Mouse (Mus musculus) bone marrow macrophage, adult 2 months (primary cell): Measurements from ENCODE around the gene Ptch1.

Experiments
- CTCF ChIP-seq: IDR thresholded peaks from 2 replicates; pipeline ENCODE4 v1.5.1; 2012; ENCODE audit warnings: low read depth, mild to moderate bottlenecking, low read length, moderate library complexity
- POLR2A ChIP-seq: IDR thresholded peaks from 2 replicates; pipeline ENCODE4 v1.6.1; 2012; ENCODE audit warnings: mild to moderate bottlenecking, low read depth, low read length, borderline replicate concordance

DNA sequence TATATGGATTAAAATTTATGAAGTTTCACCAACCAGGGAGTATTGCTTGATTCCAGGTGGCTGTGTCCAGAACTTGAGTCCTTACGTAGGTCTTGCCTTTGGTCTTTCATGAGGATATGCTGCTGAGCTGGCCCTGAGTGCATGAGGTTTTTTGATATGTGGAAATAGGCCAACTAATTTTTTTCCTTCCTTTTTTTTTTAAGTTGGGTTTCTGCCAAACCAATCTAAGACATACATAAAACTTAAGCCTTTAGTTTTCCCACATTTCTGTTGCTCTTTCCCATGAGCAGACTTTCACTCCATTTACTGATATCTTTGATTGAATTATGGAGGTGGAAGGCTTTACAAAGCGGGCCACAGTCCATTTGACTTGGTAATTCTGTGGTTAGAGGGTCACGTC is 47.9 kb upstream of the Ptch1 start:
- TF ChIP-seq POLR2A (no peak), CTCF (no peak)
